Mouse (Mus musculus) cerebellum, adult 9-10 months (tissue): ENCODE measurements around the gene Chd1l.
A peak's percentile ranks its signal among the peaks of the same experiment; 100 is the strongest.

ENCODE experiments used
- DNase-seq: peaks from one replicate; pipeline ENCODE4 v3.0.0; 2022

Chd1l gene

GRCm38 (mm10) chr3:97617091-97617825, 7.3 kb upstream of the Chd1l start:
- DNase-seq: no peak

GRCm38 (mm10) chr3:97615933-97616332, 5.9 kb upstream of the Chd1l start:
- DNase-seq: no peak

GRCm38 (mm10) chr3:97615154-97615553, 5.2 kb upstream of the Chd1l start:
- no peak for DNase-seq

- DNase-seq: no peak
Measured at GRCm38 (mm10) chr3:97611021-97611420, 1.0 kb upstream of the Chd1l start.

GRCm38 (mm10) chr3:97609201-97609844, 680 bp downstream of the Chd1l start:
- DNase-seq: peak; percentile 42

- no peak for DNase-seq
Measured at GRCm38 (mm10) chr3:97600050-97600832, 9.8 kb downstream of the Chd1l start.

- no peak for DNase-seq
Measured at GRCm38 (mm10) chr3:97596796-97597195, 13.2 kb downstream of the Chd1l start.

- no peak for DNase-seq
Measured at GRCm38 (mm10) chr3:97595066-97595465, 14.9 kb downstream of the Chd1l start.

GRCm38 (mm10) chr3:97594140-97594539, 15.9 kb downstream of the Chd1l start:
- no peak for DNase-seq

- no peak for DNase-seq
Measured at GRCm38 (mm10) chr3:97593089-97593488, 16.9 kb downstream of the Chd1l start.

GRCm38 (mm10) chr3:97590699-97591098, 19.3 kb downstream of the Chd1l start:
- DNase-seq: no peak

GRCm38 (mm10) chr3:97587656-97588055, 22.3 kb downstream of the Chd1l start:
- no peak for DNase-seq

- DNase-seq: peak; percentile 77
Measured at GRCm38 (mm10) chr3:97585383-97586160, 24.4 kb downstream of the Chd1l start.

GRCm38 (mm10) chr3:97573807-97574206, 36.2 kb downstream of the Chd1l start:
- no peak for DNase-seq

- no peak for DNase-seq
Measured at GRCm38 (mm10) chr3:97564588-97564987, 45.4 kb downstream of the Chd1l start.

- no peak for DNase-seq
Measured at GRCm38 (mm10) chr3:97558554-97558953, 51.4 kb downstream of the Chd1l start.

GRCm38 (mm10) chr3:97546205-97546604, 63.8 kb downstream of the Chd1l start:
- no peak for DNase-seq

GRCm38 (mm10) chr3:97540171-97540570, 69.8 kb downstream of the Chd1l start:
- DNase-seq: no peak

- DNase-seq: no peak
Measured at GRCm38 (mm10) chr3:97538634-97539033, 71.4 kb downstream of the Chd1l start.

GRCm38 (mm10) chr3:97537006-97537405, 73.0 kb downstream of the Chd1l start:
- DNase-seq: no peak

- no peak for DNase-seq
Measured at GRCm38 (mm10) chr3:97535660-97536059, 74.3 kb downstream of the Chd1l start.

GRCm38 (mm10) chr3:97525458-97525857, 84.5 kb downstream of the Chd1l start:
- DNase-seq: no peak

- DNase-seq: no peak
Measured at GRCm38 (mm10) chr3:97524835-97525234, 85.2 kb downstream of the Chd1l start.
